Mouse (Mus musculus): ENCODE measurements around the gene Slco2b1. TPM values are rescaled to one million over a fixed set of nuclear protein-coding genes. Genes with fewer than 3 reads are reported as not detected.

Slco2b1 gene
- polyA plus RNA-seq, 1 experiment, result 0.23 TPM

DNA sequence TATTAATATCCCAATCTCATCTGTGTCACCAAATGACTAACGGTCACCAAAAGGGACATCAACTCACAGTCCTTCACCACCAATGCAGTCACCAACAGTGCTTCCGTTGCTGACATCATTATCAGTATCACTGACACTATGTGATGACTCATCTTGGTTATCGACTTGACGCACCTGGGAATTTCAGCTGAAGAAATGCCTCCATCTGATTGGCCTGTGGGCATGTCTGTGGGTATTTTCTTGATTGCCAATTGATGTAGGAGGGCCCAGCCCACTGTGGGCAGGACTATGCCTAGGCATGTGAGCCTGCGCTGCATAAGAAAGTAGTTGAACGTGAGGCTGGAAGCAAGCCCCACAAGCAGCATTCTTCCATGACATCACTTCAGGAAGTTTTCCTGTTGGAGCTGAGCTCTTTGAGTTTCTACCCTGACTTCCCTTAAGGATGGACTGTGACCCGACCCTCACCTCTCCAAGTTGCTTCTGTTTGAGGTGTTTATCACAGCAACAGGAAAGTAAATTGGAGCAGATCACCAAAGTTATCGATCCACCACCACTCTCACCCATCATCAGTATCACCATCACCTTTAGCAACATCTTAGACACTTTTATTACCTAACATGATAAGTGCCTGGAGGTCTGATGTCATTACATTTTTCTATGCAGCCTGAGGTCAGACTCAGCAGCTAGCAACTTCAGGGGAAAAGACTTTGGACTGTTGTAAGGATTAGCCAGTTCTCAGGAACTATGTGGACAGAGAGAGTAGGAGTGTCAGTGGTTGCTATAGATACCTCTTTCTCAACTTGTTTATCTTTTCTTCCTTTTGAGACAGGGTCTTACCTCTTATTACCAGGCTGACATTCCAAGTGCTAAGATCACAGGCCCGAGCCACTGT, 39.4 kb downstream of the Slco2b1 start:
- H3K4me3 ChIP-seq (ENCODE audit: insufficient read depth, low read length), result no peak overlapping the region
- TF ChIP-seq CTCF (IDR thresholded peaks at IDR 0.05; ENCODE audit: borderline replicate concordance, insufficient read depth, low read length), result no peak
- no peak for TF ChIP-seq POLR2A (IDR thresholded peaks at IDR 0.05; ENCODE audit: low read depth, low read length)
- H3K27ac ChIP-seq (ENCODE audit: insufficient read depth, low read length), result no peak overlapping the region
- H3K4me1 ChIP-seq (ENCODE audit: control insufficient read depth, insufficient read depth, low read length), result no peaks in the 10 kb centered on the region

DNA sequence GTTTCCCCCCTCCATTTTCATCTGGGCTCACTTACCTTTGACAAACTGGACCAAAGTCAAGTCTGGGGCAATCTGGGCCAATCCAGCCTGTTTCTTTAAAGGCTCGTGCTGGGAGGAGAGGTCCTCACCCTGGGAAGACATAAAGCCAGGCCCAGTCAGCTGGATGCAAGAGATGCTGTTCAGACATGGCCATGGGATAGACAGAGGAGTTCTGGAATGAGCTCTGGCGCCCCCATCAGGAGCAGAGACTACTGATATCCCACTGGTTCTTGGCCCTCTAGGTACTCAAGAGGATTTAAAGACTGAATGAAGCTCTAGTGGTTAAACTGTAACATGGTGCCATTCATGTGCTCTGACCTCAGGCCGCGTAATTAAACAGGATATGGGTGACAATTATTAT, 40.2 kb downstream of the Slco2b1 start:
- TF ChIP-seq POLR2A (IDR thresholded peaks at IDR 0.05; ENCODE audit: low read depth, low read length) (no peak), CTCF (IDR thresholded peaks at IDR 0.05; ENCODE audit: borderline replicate concordance, insufficient read depth, low read length) (no peak)

DNA sequence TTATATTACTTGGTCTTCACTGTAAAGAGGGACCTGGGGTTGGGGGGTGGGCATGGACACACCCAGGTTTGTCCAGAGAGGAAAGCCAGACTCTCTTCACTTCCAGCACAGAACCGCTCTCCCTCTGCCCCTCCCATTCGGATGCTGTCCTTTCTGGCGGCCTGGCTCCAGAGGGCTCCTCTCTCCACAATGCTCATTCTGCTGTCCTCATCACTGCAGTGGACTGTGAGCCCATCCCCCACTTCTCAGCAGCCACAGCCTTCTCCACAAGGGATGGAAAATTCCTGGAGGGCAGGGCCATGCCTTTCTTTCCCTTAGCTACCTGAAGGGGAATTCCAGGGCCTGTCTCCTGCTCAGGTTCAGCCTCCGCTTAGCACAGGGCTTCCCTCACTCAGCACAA, 42.3 kb downstream of the Slco2b1 start:
- H3K27ac ChIP-seq (ENCODE audit: insufficient read depth, low read length), result no peak overlapping the region
- no peaks in the 10 kb centered on the region for H3K4me1 ChIP-seq (ENCODE audit: control insufficient read depth, insufficient read depth, low read length)
- no peak overlapping the region for H3K4me3 ChIP-seq (ENCODE audit: insufficient read depth, low read length)
- no peak for TF ChIP-seq CTCF (IDR thresholded peaks at IDR 0.05; ENCODE audit: borderline replicate concordance, insufficient read depth, low read length)
- TF ChIP-seq POLR2A (IDR thresholded peaks at IDR 0.05; ENCODE audit: low read depth, low read length), result no peak

More for the DNA sequence above, 40.2 kb downstream of the Slco2b1 start:
- no peak overlapping the region for H3K4me3 ChIP-seq (ENCODE audit: insufficient read depth, low read length)
- no peak overlapping the region for H3K27ac ChIP-seq (ENCODE audit: insufficient read depth, low read length)
- no peaks in the 10 kb centered on the region for H3K4me1 ChIP-seq (ENCODE audit: control insufficient read depth, insufficient read depth, low read length)

DNA sequence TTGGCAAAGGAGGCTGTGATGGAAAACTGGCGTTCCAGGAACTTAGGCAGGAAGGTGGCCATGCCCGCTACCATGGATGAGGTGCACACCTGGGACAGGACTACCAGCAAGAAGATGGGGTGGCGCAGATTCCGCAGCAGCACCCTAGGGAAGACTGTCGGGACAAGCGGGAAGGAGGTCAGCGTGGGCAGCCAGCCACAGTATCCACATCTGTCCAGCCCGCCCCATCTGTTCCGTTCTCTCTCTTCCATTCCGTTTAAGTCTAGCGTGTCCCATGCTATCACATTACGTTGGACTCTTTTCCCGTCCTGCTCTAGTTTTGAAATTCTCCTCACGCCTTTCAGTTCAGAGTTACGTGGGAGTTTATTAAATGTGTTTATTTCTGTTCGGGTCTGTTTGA, 44.0 kb downstream of the Slco2b1 start:
- Histone ChIP-seq H3K4me1 (ENCODE audit: control insufficient read depth, insufficient read depth, low read length) (no peaks in the 10 kb centered on the region), H3K4me3 (ENCODE audit: insufficient read depth, low read length) (no peak overlapping the region), H3K27ac (ENCODE audit: insufficient read depth, low read length) (no peak overlapping the region)
- TF ChIP-seq POLR2A (IDR thresholded peaks at IDR 0.05; ENCODE audit: low read depth, low read length) (no peak), CTCF (IDR thresholded peaks at IDR 0.05; ENCODE audit: borderline replicate concordance, insufficient read depth, low read length) (no peak)

DNA sequence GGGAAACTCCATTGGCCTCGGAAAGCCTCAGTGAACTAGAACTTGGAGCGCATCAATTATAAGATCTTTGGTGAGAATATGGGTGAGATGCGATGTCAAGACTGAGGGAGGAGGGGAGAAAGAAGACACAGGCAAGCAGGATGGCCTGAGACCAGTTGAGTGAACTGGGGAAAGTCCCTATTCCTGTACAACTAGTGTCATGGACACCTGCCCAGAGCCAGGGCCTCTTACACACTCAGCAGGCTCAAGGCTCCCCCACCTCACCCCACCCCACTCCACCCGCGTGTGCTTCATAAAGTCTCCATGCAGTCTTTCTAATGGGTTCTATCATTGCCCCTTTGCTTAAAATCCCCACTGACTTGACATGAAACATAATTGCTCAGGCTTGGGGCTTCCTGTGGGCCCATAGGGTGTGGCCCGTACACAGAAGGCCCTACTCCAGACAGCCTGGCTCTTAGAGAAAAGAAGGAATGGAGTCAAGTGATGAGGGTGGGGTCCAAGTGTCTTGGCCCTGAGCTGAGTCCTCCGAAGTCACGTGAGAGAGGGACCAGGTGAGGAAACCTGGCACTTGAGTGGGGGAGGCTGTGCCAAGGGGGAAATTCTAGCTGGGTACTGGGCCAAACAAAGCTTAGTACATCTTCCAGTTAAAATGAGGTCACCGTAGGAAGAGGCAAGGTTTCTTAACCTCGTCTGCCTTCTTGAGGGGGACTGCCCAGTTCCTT, 45.2 kb downstream of the Slco2b1 start:
- no peak for TF ChIP-seq CTCF (IDR thresholded peaks at IDR 0.05; ENCODE audit: borderline replicate concordance, insufficient read depth, low read length)
- no peak for TF ChIP-seq POLR2A (IDR thresholded peaks at IDR 0.05; ENCODE audit: low read depth, low read length)
- no peaks in the 10 kb centered on the region for H3K4me1 ChIP-seq (ENCODE audit: control insufficient read depth, insufficient read depth, low read length)
- H3K4me3 ChIP-seq (ENCODE audit: insufficient read depth, low read length), result no peak overlapping the region
- no peak overlapping the region for H3K27ac ChIP-seq (ENCODE audit: insufficient read depth, low read length)

DNA sequence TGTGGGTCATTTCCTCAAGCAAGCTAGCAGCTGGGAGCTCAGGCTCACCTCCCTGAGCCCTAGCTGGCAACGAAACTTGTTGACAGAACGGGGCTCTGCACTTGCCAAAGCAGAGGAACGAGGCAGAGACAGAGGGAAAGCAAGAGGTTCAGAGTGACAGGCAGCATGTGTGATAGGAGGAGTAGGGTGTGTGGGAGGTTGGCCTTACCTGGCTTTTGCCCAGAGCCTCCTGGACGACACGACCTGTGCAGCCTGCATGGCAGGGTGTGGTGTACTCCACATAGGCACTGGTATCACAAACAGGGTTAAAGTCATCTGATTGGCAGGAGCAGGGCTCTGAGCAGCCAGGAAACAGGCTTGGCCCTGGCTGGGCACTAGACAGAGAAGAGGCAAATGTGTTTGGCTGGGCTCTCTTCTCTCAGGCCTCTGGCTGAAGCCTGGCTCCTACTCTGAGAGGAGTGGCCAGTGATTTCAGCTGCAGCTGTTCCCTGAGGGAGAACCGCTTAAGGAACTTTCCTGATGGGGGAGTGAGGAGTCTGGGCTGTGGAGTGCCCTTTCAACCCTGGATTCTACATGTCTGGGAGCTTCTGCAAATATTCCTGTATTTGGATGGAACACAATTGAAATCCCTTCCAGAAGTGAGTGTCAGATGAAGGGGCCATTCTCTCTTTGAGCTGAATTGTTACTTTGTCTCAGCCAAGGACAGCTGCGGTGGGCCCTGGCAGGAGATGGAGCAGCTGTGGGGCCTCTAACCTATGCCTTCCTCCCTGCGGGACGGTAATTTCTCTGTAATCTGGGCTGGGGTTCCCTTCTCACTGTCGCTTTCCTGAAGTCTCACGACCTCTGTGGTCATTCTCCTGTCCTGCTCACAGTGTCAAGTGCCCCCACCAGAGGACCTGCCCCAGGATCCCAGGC, 46.3 kb downstream of the Slco2b1 start:
- TF ChIP-seq POLR2A (IDR thresholded peaks at IDR 0.05; ENCODE audit: low read depth, low read length), result no peak
- no peak for TF ChIP-seq CTCF (IDR thresholded peaks at IDR 0.05; ENCODE audit: borderline replicate concordance, insufficient read depth, low read length)
- Histone ChIP-seq H3K4me1 (ENCODE audit: control insufficient read depth, insufficient read depth, low read length) (no peaks in the 10 kb centered on the region), H3K27ac (ENCODE audit: insufficient read depth, low read length) (no peak overlapping the region), H3K4me3 (ENCODE audit: insufficient read depth, low read length) (no peak overlapping the region)

DNA sequence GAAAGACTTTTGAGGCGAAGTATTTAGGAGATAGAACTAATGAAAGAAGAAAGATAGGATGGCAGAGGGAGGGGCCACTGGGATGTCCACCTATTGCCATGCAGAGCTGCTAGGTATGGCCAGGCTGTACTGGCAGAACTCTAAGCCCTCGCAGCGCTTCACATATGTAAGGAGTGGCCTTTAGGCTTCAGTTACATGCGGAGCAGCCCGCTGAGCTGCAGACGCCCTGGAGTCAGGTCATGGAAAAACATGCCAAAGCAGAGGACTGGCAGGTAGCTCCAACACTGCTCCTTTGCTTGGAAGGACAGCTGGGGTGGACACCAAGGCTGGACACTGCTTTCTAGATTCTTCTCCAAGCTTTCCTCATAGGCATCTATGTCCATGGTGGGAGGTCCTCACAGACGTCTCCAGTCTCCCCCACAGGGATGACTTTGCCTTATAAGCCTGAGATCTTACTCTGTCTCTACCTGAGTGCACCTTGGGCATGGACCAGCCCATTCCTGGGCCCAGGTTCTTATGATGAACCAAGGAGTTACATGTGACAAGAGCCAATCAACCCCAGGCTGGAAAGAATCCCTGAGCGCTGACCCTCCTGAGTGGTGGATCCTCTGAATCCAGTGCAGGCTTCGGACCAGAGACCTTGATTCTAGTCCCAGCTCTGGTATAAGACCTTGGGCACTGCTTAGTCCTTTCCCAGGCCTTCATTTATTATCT, 47.5 kb downstream of the Slco2b1 start:
- Histone ChIP-seq H3K4me1 (ENCODE audit: control insufficient read depth, insufficient read depth, low read length) (no peaks in the 10 kb centered on the region), H3K4me3 (ENCODE audit: insufficient read depth, low read length) (no peak overlapping the region), H3K27ac (ENCODE audit: insufficient read depth, low read length) (no peak overlapping the region)
- TF ChIP-seq POLR2A (IDR thresholded peaks at IDR 0.05; ENCODE audit: low read depth, low read length), result no peak
- no peak for TF ChIP-seq CTCF (IDR thresholded peaks at IDR 0.05; ENCODE audit: borderline replicate concordance, insufficient read depth, low read length)

DNA sequence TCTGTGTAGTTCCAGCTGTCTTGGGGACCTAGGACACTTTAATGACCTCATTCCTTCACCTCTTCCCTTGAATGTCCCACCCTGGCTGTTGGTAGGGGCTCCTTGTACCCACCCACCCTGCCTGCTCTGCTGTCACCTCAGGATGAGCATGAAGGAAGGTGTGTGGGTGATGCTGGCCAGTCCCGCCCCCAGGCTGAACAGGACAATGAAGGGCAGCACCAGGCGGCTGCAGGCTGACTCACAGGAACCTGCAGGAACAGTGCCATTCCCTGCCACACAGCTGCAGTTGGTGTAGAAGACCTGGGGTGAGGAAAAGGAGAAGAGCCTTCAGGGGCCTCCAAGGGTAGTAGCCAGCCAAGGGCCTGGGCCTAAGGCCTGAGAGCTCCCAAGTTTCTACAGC, 48.8 kb downstream of the Slco2b1 start:
- no peaks in the 10 kb centered on the region for H3K4me1 ChIP-seq (ENCODE audit: control insufficient read depth, insufficient read depth, low read length)
- TF ChIP-seq CTCF (IDR thresholded peaks at IDR 0.05; ENCODE audit: borderline replicate concordance, insufficient read depth, low read length) (no peak), POLR2A (IDR thresholded peaks at IDR 0.05; ENCODE audit: low read depth, low read length) (no peak)
- H3K27ac ChIP-seq (ENCODE audit: insufficient read depth, low read length), result no peak overlapping the region
- no peak overlapping the region for H3K4me3 ChIP-seq (ENCODE audit: insufficient read depth, low read length)
